Mouse (Mus musculus) liver, adult (tissue): ENCODE data around the gene Vmn2r80.
"Not testable (repeated sequence)": the region's sequence is repeated elsewhere in the genome, so short reads cannot be mapped to it uniquely, and the experiment has no call there.

Experiments used
- GATA4 ChIP-seq: IDR thresholded peaks from 2 replicates; pipeline ENCODE4 v1.6.1; 2014; ENCODE audit warnings: mild to moderate bottlenecking, low read length; ENCODE audit not compliant: insufficient replicate concordance

Gene Vmn2r80

GRCm38 (mm10) chr10:79148469-79148868, at the start of gene Vmn2r80:
Vmn2r80 (plus strand) TSS chr10:79148769.
- not testable (repeated sequence) for TF ChIP-seq GATA4

- TF ChIP-seq GATA4: no peak
Measured at GRCm38 (mm10) chr10:79106325-79107282, 42.0 kb upstream of the Vmn2r80 start.

- TF ChIP-seq GATA4: no peak
Measured at GRCm38 (mm10) chr10:79107531-79107930, 41.0 kb upstream of the Vmn2r80 start.

GRCm38 (mm10) chr10:79109156-79109555, 39.4 kb upstream of the Vmn2r80 start:
- TF ChIP-seq GATA4: no peak

GRCm38 (mm10) chr10:79110482-79110881, 38.1 kb upstream of the Vmn2r80 start:
- no peak for TF ChIP-seq GATA4

GRCm38 (mm10) chr10:79115085-79115484, 33.5 kb upstream of the Vmn2r80 start:
- TF ChIP-seq GATA4: no peak

GRCm38 (mm10) chr10:79116125-79116849, 32.3 kb upstream of the Vmn2r80 start:
- no peak for TF ChIP-seq GATA4

- TF ChIP-seq GATA4: no peak
Measured at GRCm38 (mm10) chr10:79151602-79152001, 3.0 kb downstream of the Vmn2r80 start.

GRCm38 (mm10) chr10:79220432-79220831, 71.9 kb downstream of the Vmn2r80 start:
- no peak for TF ChIP-seq GATA4

- TF ChIP-seq GATA4: no peak
Measured at GRCm38 (mm10) chr10:79221606-79222005, 73.0 kb downstream of the Vmn2r80 start.

GRCm38 (mm10) chr10:79222214-79222613, 73.6 kb downstream of the Vmn2r80 start:
- TF ChIP-seq GATA4: no peak
